Mouse (Mus musculus) intestine, embryonic 14.5 days (tissue): ENCODE results near the gene Rgl2. TPM values are rescaled to one million over a fixed set of nuclear protein-coding genes. Genes with fewer than 3 reads are reported as not detected.
"Not testable (repeated sequence)": the region's sequence is repeated elsewhere in the genome, so short reads cannot be mapped to it uniquely, and the experiment has no call there.

Source experiments
- ATAC-seq: fragments of 200-750 bp; cut with Nextera tagmentation; replicated peaks from 2 replicates; pipeline ENCODE4 v1.8.0; 2017; ENCODE audit warnings: low read depth, moderate number of reproducible peaks, moderate TSS enrichment, moderate library complexity; ENCODE audit not compliant: low FRiP score, low TSS enrichment
- DNase-seq: peaks from one replicate; pipeline ENCODE4 v3.0.0-alpha.2; 2018; ENCODE audit warnings: low spot score
- H3K27ac ChIP-seq: fragments of 300-500 bp; sonication (generic); 2 replicates; pipeline ENCODE4 v1.5.1; 2014; ENCODE audit warnings: low read depth, mild to moderate bottlenecking, control low read depth
- H3K27me3 ChIP-seq: fragments of 300-500 bp; sonication (generic); replicated peaks from 2 replicates; pipeline ENCODE4 v1.6.1; 2014; ENCODE audit warnings: low read length, control low read depth; ENCODE audit not compliant: control insufficient read depth, insufficient read depth
- H3K36me3 ChIP-seq: fragments of 300-500 bp; sonication (generic); 2 replicates; pipeline ENCODE4 v1.6.1; 2014; ENCODE audit warnings: low read length, control low read depth; ENCODE audit not compliant: control insufficient read depth, insufficient read depth
- H3K4me1 ChIP-seq: fragments of 300-500 bp; sonication (generic); replicated peaks from 2 replicates; pipeline ENCODE4 v1.6.1; 2014; ENCODE audit warnings: low read length, control low read depth, mixed read lengths; ENCODE audit not compliant: control insufficient read depth, insufficient read depth
- H3K4me2 ChIP-seq: fragments of 300-500 bp; sonication (generic); 2 replicates; pipeline ENCODE4 v1.6.1; 2014; ENCODE audit warnings: low read length
- H3K4me3 ChIP-seq: fragments of 300-500 bp; sonication (generic); 2 replicates; pipeline ENCODE4 v1.5.1; 2014; ENCODE audit warnings: low read depth, low read length, control low read depth, mixed read lengths
- H3K9ac ChIP-seq: fragments of 300-500 bp; sonication (generic); 2 replicates; pipeline ENCODE4 v1.6.1; 2014; ENCODE audit warnings: mild to moderate bottlenecking, low read length
- H3K9me3 ChIP-seq: fragments of 300-500 bp; sonication (generic); 2 replicates; pipeline ENCODE4 v1.6.1; 2016; ENCODE audit warnings: low read length, control low read depth; ENCODE audit not compliant: control insufficient read depth
- WGBS: fragments of 180-500 bp; shearing (Covaris S2); extraction: QIAGEN DNeasy Blood & Tissue Kit; methylation state at CpG from one replicate; pipeline ENCODE4 v1.1.7; 2014; 5-methylcytosine and 5-hydroxymethylcytosine counted together
- polyA plus RNA-seq: library from polyadenylated mRNA; unstranded; fragments of >200 nt; fragmentation: Nextera tagmentation; extraction: Ambion mirVana; gene quantifications from 2 replicates; pipeline ENCODE4 v1.2.1, GENCODE M21; 2014

Gene Rgl2
- polyA plus RNA-seq, 1 experiment from 2014 or later, result 34.5 TPM

- Histone ChIP-seq H3K27ac (no peak overlapping the region), H3K4me1 (0 out of 2 replicates have a peak, but pooled peaks cover 3% of the 10 kb centered on the region), H3K4me2 (peak overlapping the region; percentile 57), H3K9ac (peak overlapping the region; percentile 10; the same call in 1 of the 2 replicates), H3K9me3 (no peaks in the 10 kb centered on the region), H3K27me3 (peaks cover 35% of the 10 kb centered on the region), H3K36me3 (no peaks in the 10 kb centered on the region), H3K4me3 (peak overlapping the region; percentile 33)
- ATAC-seq (no peak), DNase-seq (peak; percentile 55)
- 2% methylated on average over 57 of the region's 57 CpGs for WGBS
Observed at GRCm38 (mm10) chr17:33977861-33978557, 48.7 kb downstream of the Rgl2 start.

DNA sequence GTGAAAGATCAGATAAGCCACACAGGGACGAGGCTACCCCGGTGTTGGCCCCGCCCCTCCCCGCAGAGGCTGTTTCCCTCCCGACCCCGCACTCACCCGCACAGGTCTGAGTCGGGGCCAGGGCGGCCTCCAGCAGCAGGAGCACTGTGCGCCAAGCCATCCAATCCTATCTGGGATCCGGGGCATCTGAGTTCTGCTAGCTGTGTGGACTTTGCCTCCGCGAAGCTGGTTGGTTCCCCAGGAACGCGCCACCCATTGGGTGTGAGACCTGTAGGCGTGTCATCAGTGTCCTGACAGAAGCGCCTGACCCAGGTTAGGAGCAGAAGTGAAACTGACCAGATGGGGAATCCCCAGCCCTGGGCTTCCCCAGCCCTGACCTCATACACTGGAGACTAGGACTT is 49.3 kb downstream of the Rgl2 start:
- no peak overlapping the region for H3K27ac ChIP-seq
- peaks cover 35% of the 10 kb centered on the region for H3K27me3 ChIP-seq
- DNase-seq, result peak; percentile 79

DNA sequence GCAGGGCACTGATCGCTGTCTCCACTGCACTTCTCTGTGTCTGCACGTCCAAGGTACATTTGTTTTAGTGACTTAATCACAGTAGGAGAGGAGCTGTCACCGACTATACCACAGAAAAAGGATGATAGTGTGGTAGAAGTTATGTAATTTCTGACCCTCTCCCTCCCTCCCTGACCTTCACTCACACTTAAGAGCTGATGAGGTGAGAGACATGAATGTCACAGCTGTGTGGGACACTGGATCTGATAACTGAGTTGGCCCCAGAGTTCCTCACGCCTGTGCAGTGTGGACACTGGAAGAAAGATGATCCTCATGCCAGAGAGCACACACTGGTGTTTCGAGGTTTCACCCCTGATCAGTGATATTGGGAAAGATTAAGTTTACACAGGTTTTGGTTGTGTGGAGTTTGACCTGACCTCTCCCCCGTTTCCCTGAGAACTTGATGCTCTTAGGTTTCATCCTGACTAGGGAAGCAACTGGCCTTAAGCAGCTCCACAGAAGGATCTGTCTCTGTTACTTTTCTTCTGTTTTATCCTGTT is 50.2 kb downstream of the Rgl2 start:
- no peak overlapping the region for H3K4me3 ChIP-seq
- no peaks in the 10 kb centered on the region for H3K9me3 ChIP-seq
- no peak for ATAC-seq
- no peak overlapping the region for H3K9ac ChIP-seq
- H3K4me2 ChIP-seq, result no peak overlapping the region
- no peak overlapping the region for H3K27ac ChIP-seq
- H3K27me3 ChIP-seq, result peaks cover 35% of the 10 kb centered on the region
- 0 out of 2 replicates have a peak, but pooled peaks cover 3% of the 10 kb centered on the region for H3K4me1 ChIP-seq
- 72% methylated on average over 6 of the region's 6 CpGs for WGBS
- H3K36me3 ChIP-seq, result no peaks in the 10 kb centered on the region
- DNase-seq, result no peak

More for the DNA sequence above, 49.3 kb downstream of the Rgl2 start:
- no peaks in the 10 kb centered on the region for H3K9me3 ChIP-seq
- peak overlapping the region; percentile 10; the same call in 1 of the 2 replicates for H3K9ac ChIP-seq
- H3K36me3 ChIP-seq, result no peaks in the 10 kb centered on the region
- 0 out of 2 replicates have a peak, but pooled peaks cover 3% of the 10 kb centered on the region for H3K4me1 ChIP-seq
- peak; percentile 83 for ATAC-seq
- H3K4me3 ChIP-seq, result peak overlapping the region; percentile 33
- under 1% methylated on average over 17 of the region's 17 CpGs for WGBS
- H3K4me2 ChIP-seq, result peak overlapping the region; percentile 57

- Histone ChIP-seq H3K4me2 (peak overlapping the region; percentile 44; the same call in 1 of the 2 replicates), H3K27ac (no peak overlapping the region)
- ATAC-seq, result no peak
Observed at GRCm38 (mm10) chr17:33980181-33981035, 51.1 kb downstream of the Rgl2 start.

DNA sequence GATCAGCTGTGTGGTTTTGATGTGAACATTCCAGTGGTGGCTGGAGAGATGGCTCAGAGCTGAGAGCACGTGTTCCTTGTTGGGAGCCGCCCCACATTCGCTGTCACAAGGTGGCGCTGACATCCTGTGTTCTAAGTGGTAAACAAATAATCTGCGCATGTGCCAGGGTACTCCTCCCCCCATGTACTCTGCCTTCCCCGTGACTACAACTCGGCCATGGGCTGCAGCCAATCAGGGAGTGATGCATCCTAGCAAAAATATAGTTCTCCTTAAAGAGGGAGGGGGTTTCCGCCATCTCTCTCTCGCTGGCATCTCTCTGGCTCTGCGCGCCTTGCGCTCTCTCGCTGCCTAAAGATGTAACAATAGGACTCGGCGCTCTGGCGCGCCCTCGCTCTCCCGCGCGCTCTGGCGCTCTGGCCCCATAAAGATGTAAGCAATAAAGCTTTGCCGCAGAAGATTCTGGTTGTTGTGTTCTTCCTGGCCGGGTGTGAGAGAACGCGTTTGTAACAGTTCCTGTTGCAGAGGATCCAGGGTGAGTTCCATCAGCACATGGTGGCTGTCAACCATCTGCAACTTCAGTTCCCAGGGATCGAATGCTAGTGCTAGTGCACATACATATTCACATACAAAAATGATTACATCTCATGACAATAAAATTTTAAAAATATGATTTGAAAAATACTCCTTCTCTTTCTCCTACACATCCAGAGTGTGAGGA is 52.0 kb downstream of the Rgl2 start:
- ATAC-seq (peak; percentile 82), DNase-seq (peak; percentile 90)
- Histone ChIP-seq H3K27ac (0 out of 2 replicates have a peak overlapping the region, but pooled peaks have one; percentile 10), H3K4me3 (peak overlapping the region; percentile 31), H3K27me3 (peaks cover 35% of the 10 kb centered on the region), H3K4me2 (peak overlapping the region; percentile 44), H3K9ac (peak overlapping the region; percentile 23)
- H3K4me1 ChIP-seq, H3K36me3 ChIP-seq, H3K9me3 ChIP-seq: not testable (repeated sequence)
- WGBS, result under 1% methylated on average over 27 of the region's 27 CpGs

More at GRCm38 (mm10) chr17:33980181-33981035, 51.1 kb downstream of the Rgl2 start:
- 75% methylated on average over 19 of the region's 19 CpGs for WGBS
- Histone ChIP-seq H3K9ac (no peak overlapping the region), H3K4me1 (0 out of 2 replicates have a peak, but pooled peaks cover 3% of the 10 kb centered on the region), H3K4me3 (no peak overlapping the region), H3K9me3 (no peaks in the 10 kb centered on the region), H3K36me3 (no peaks in the 10 kb centered on the region), H3K27me3 (peaks cover 35% of the 10 kb centered on the region)
- no peak for DNase-seq

- ATAC-seq, H3K9me3 ChIP-seq, H3K36me3 ChIP-seq, H3K4me1 ChIP-seq, H3K27ac ChIP-seq, H3K9ac ChIP-seq: not testable (repeated sequence)
- Histone ChIP-seq H3K4me2 (peak overlapping the region; percentile 44; the same call in 1 of the 2 replicates), H3K27me3 (peaks cover 31% of the 10 kb centered on the region), H3K4me3 (0 out of 2 replicates have a peak overlapping the region, but pooled peaks have one; percentile 31)
- peak; percentile 84 for DNase-seq
- 13% methylated on average over 8 of the region's 8 CpGs for WGBS
Observed at GRCm38 (mm10) chr17:33982136-33982535, 52.8 kb downstream of the Rgl2 start.
